8 mouse cellular contexts compared by ENCODE assay signal in the genomic region with DNA sequence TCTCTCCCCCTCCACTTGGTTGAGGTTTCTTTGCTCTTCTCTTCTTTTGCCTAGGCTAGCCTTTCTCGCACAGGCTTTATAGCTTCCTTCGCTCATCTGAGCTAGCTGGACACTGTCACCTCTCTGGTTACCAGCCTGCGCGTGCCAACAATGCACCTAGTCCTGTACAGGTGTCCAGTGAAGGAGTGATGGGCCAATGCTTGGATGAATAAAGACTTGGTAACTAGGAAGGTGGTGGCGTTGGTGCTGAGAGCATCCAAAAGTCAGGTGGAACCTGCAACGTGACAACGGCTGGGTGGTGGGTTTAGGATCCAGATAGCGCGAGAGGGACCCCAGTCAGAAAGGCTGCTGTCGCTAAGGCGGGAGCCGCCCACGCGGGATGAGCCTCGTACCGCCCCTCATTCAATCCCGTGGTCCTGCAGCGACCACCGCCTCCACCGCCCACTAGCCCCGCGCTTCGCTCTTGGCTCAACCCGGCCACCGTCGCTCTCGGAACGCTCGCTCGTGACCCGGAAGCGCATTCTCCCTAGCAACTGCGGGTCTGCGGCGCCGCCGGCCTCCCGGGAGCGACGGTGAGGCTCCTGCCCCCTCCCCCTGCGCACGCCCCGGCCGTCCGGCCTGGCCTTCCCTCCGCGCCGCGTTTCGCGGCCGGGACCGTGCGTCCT. TPM values are rescaled to one million over a fixed set of nuclear protein-coding genes. Genes with fewer than 3 reads are reported as not detected.
DNase-seq lines count a peak whose midpoint lies in the region; ATAC-seq and TF ChIP-seq lines count a peak whose summit lies in the region.

A gene (plus strand): TSS at position 509 of the 665 bp plus-strand sequence.

- no peak for TF ChIP-seq POLR2A in limb, embryonic 14.5 days (IDR thresholded peaks at IDR 0.05; ENCODE audit: borderline replicate concordance, extremely low read depth, insufficient read depth, insufficient read length)

- no peaks in the 10 kb centered on the region for H3K36me3 ChIP-seq in embryonic facial prominence, embryonic 14.5 days (ENCODE audit: control insufficient read depth, insufficient read depth, low read length)
- H3K36me3 ChIP-seq in limb, embryonic 14.5 days (ENCODE audit: control insufficient read depth, insufficient read depth, low read length): no peaks in the 10 kb centered on the region
- H3K36me3 ChIP-seq in midbrain, postnatal 0 days (ENCODE audit: insufficient read depth, low read length): no peaks in the 10 kb centered on the region

- H3K4me2 ChIP-seq in embryonic facial prominence, embryonic 14.5 days (ENCODE audit: low read depth, low read length): peak within 1 kb of the TSS; percentile 71
- H3K4me2 ChIP-seq in limb, embryonic 14.5 days (replicated peaks; ENCODE audit: low read depth, low read length, severe bottlenecking): peak within 1 kb of the TSS; percentile 62
- H3K4me2 ChIP-seq in midbrain, postnatal 0 days (ENCODE audit: low read depth, low read length, poor library complexity, severe bottlenecking): peak within 1 kb of the TSS; percentile 77

- WGBS in embryonic facial prominence, embryonic 14.5 days: 3% methylated on average over 24 of the region's 54 CpGs
- WGBS in limb, embryonic 14.5 days: 3% methylated on average over 49 of the region's 54 CpGs
- WGBS in midbrain, postnatal 0 days: 2% methylated on average over 51 of the region's 54 CpGs

- no peak for TF ChIP-seq CTCF in midbrain, postnatal 0 days (IDR thresholded peaks at IDR 0.05)

- peak within 1 kb of the TSS; percentile 94 for H3K9ac ChIP-seq in embryonic facial prominence, embryonic 14.5 days (ENCODE audit: low read depth, low read length)
- H3K9ac ChIP-seq in limb, embryonic 14.5 days (ENCODE audit: low read depth, low read length, severe bottlenecking): peak within 1 kb of the TSS; percentile 92
- peak within 1 kb of the TSS; percentile 91 for H3K9ac ChIP-seq in midbrain, postnatal 0 days (replicated peaks; ENCODE audit: low read length, poor library complexity, severe bottlenecking)

- peak within 1 kb of the TSS; percentile 76 for H3K4me3 ChIP-seq in embryonic facial prominence, embryonic 14.5 days (ENCODE audit: low read depth, low read length)
- peak within 1 kb of the TSS; percentile 83 for H3K4me3 ChIP-seq in limb, embryonic 14.5 days (replicated peaks; ENCODE audit: low read length)
- H3K4me3 ChIP-seq in midbrain, postnatal 0 days (ENCODE audit: low read depth, low read length): peak within 1 kb of the TSS; percentile 94

- H3K9me3 ChIP-seq in embryonic facial prominence, embryonic 14.5 days (ENCODE audit: control insufficient read depth, low read length): no peaks in the 10 kb centered on the region
- no peaks in the 10 kb centered on the region for H3K9me3 ChIP-seq in limb, embryonic 14.5 days (ENCODE audit: control insufficient read depth, low read length)
- H3K9me3 ChIP-seq in midbrain, postnatal 0 days (ENCODE audit: low read length): no peaks in the 10 kb centered on the region

- peak within 1 kb of the TSS; percentile 91 for H3K27ac ChIP-seq in embryonic facial prominence, embryonic 14.5 days (replicated peaks; ENCODE audit: low read depth, low read length)
- peak within 1 kb of the TSS; percentile 80 for H3K27ac ChIP-seq in limb, embryonic 14.5 days (replicated peaks; ENCODE audit: low read depth, low read length)
- peak within 1 kb of the TSS; percentile 84 for H3K27ac ChIP-seq in midbrain, postnatal 0 days (ENCODE audit: low read depth, low read length)

- H3K4me1 ChIP-seq in embryonic facial prominence, embryonic 14.5 days (ENCODE audit: control insufficient read depth, insufficient read depth, low read length): peaks cover 17% of the 10 kb centered on the region
- H3K4me1 ChIP-seq in limb, embryonic 14.5 days (ENCODE audit: control insufficient read depth, insufficient read depth, low read length): 0 out of 2 replicates have a peak, but pooled peaks cover 3% of the 10 kb centered on the region
- H3K4me1 ChIP-seq in midbrain, postnatal 0 days (ENCODE audit: insufficient read depth, low read length): 0 out of 2 replicates have a peak, but pooled peaks cover 3% of the 10 kb centered on the region

- DNase-seq in 3T3-L1 (ENCODE audit: low read depth, low spot score): peak; percentile 74
- DNase-seq in adrenal gland, postnatal 4 days (ENCODE audit: low spot score in 2 of 2): peak; percentile 68 to 75
- peak; percentile 92 for DNase-seq in embryonic facial prominence, embryonic 14.5 days (ENCODE audit: low spot score)
- DNase-seq in heart, adult 8-10 months (ENCODE audit: low spot score): peak; percentile 77
- peak; percentile 87 for DNase-seq in kidney, adult 9 months
- DNase-seq in limb, embryonic 14.5 days (ENCODE audit: low spot score): peak; percentile 76
- peak; percentile 92 for DNase-seq in midbrain, postnatal 0 days (ENCODE audit: low spot score)
- DNase-seq in spleen, postnatal 14 days (ENCODE audit: low spot score in 2 of 2): peak; percentile 54 to 65

- ATAC-seq in embryonic facial prominence, embryonic 14.5 days (ENCODE audit: low read depth): peak; percentile 95
- ATAC-seq in limb, embryonic 14.5 days (ENCODE audit: low FRiP score, low read depth): peak; percentile 94
- peak; percentile 96 for ATAC-seq in midbrain, postnatal 0 days (ENCODE audit: low FRiP score)

- no peaks in the 10 kb centered on the region for H3K27me3 ChIP-seq in embryonic facial prominence, embryonic 14.5 days (replicated peaks; ENCODE audit: control insufficient read depth, insufficient read depth, low read length)
- H3K27me3 ChIP-seq in limb, embryonic 14.5 days (ENCODE audit: control insufficient read depth, insufficient read depth, low read length): no peaks in the 10 kb centered on the region
- H3K27me3 ChIP-seq in midbrain, postnatal 0 days (ENCODE audit: insufficient read depth, low read length): no peaks in the 10 kb centered on the region

RNA-seq across cellular contexts. Expression of the gene that starts here (rescaled TPM):
- 10 to 100 TPM; 25.6 to 26.0 TPM for total RNA-seq in adrenal gland, postnatal 4 days (2021)
- 21.2 and 22.4 TPM in 2 replicates for polyA plus RNA-seq in embryonic facial prominence, embryonic 14.5 days (2014; fragmentation: Nextera tagmentation; extraction: Ambion mirVana)
- total RNA-seq in heart, adult 8-10 months (2022): 10 to 100 TPM in 3 of 4 experiments, 1 to 10 TPM in 1; 9.5 to 12.4 (median 11.7) TPM
- polyA plus RNA-seq in limb, embryonic 14.5 days (2012; rRNA removed): 22.2 and 23.8 TPM in 2 replicates
- polyA plus RNA-seq in limb, embryonic 14.5 days (2014; fragmentation: Nextera tagmentation; extraction: Ambion mirVana): 24.4 and 26.9 TPM in 2 replicates
- total RNA-seq in midbrain, postnatal 0 days (2014; rRNA removed): 45.7 and 52.5 TPM in 2 replicates
- polyA plus RNA-seq in midbrain, postnatal 0 days (2015; fragmentation: Nextera tagmentation; extraction: Ambion mirVana): 33.3 and 33.5 TPM in 2 replicates

Comparison
In these comparisons a context has a peak if more than half of its experiments do, and no peak if none do; other contexts are left out.
1. Peak in every context shown above with its lines: DNase-seq, ATAC-seq, H3K4me3 ChIP-seq and H3K27ac ChIP-seq.